Mouse (Mus musculus): ENCODE measurements around the gene Bub1b. TPM values are rescaled to one million over a fixed set of nuclear protein-coding genes. Genes with fewer than 3 reads are reported as not detected.
"Not testable (repeated sequence)": the region's sequence is repeated elsewhere in the genome, so short reads cannot be mapped to it uniquely, and the experiment has no call there.

The Bub1b gene
- polyA plus RNA-seq (2014; fragmentation: Nextera tagmentation; extraction: Ambion mirVana), result 11.8 and 15.6 TPM in 2 replicates

- no peak within 1 kb of the TSS for H3K27ac ChIP-seq
- no peaks in the 10 kb centered on the region for H3K9me3 ChIP-seq (ENCODE audit: control insufficient read depth, low read length)
- 6% methylated on average over 41 of the region's 41 CpGs for WGBS
- no peaks in the 10 kb centered on the region for H3K27me3 ChIP-seq (ENCODE audit: control insufficient read depth, insufficient read depth, low read length)
- ATAC-seq (ENCODE audit: low FRiP score), result peak; percentile 98
- peak within 1 kb of the TSS; percentile 48 for H3K4me3 ChIP-seq (replicated peaks; ENCODE audit: low read length)
- peak within 1 kb of the TSS; percentile 77 for H3K4me2 ChIP-seq (replicated peaks)
- H3K4me1 ChIP-seq (replicated peaks; ENCODE audit: control insufficient read depth, insufficient read depth, low read length), result 0 out of 2 replicates have a peak, but pooled peaks cover 3% of the 10 kb centered on the region
- peak within 1 kb of the TSS; percentile 50 for H3K9ac ChIP-seq
- peak; percentile 96 for DNase-seq (ENCODE audit: low spot score)
- no peaks in the 10 kb centered on the region for H3K36me3 ChIP-seq (replicated peaks; ENCODE audit: control insufficient read depth, insufficient read depth)
These were observed at the start of gene Bub1b for GRCm38 (mm10) chr2:118597673-118598568. Bub1b (plus strand) TSS chr2:118598211.

DNA sequence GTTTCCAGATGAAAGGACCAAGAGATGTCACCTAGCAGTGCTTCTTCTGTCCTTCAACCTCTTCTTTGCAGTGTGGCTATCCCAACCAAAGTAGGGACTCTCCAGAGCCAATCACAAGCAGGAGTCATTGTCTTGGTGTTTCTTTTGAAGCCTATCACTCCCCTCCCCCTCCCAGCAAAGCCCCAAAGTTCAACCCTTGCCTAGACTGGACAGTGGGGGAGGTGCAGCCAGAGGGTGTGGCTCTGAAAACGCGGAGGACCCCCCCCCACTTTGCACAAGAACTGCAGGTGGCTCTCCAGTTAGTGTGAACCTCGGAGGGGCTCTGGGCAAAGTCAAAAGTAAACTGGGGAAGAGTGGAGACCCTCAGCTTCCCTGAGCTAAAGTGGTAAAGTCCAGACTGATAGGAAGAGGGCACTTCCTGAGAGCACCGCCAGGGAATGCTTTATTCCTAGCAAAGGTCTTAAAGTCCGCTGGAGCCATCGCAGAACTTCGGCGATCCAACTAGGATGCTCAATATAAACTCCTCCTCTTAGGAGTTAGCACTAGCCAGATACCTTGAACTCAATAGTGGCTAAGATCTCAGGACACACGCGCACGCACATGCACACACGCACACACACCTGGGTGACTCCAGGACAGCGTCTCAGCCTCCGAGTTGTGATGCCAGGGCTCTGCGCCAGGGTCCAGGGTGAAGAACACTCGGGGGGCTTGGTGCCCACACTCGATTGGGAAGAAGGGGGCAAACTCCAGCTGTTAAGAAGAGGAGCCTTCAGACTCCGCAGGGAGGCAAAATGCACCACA lies 49.4 kb upstream of the Bub1b start:
- H3K4me3 ChIP-seq (replicated peaks; ENCODE audit: low read length), result peak overlapping the region; percentile 67
- H3K9ac ChIP-seq, result peak overlapping the region; percentile 69
- WGBS, result under 1% methylated on average over 18 of the region's 18 CpGs
- H3K9me3 ChIP-seq (ENCODE audit: control insufficient read depth, low read length), result no peaks in the 10 kb centered on the region
- H3K27me3 ChIP-seq (ENCODE audit: control insufficient read depth, insufficient read depth, low read length), result no peaks in the 10 kb centered on the region
- H3K4me1 ChIP-seq (replicated peaks; ENCODE audit: control insufficient read depth, insufficient read depth, low read length), result peaks cover 51% of the 10 kb centered on the region
- no peak overlapping the region for H3K27ac ChIP-seq
- no peak for ATAC-seq (ENCODE audit: low FRiP score)
- peak overlapping the region; percentile 74 for H3K4me2 ChIP-seq (replicated peaks)
- H3K36me3 ChIP-seq (replicated peaks; ENCODE audit: control insufficient read depth, insufficient read depth), result no peaks in the 10 kb centered on the region
- DNase-seq (ENCODE audit: low spot score), result no peak

DNA sequence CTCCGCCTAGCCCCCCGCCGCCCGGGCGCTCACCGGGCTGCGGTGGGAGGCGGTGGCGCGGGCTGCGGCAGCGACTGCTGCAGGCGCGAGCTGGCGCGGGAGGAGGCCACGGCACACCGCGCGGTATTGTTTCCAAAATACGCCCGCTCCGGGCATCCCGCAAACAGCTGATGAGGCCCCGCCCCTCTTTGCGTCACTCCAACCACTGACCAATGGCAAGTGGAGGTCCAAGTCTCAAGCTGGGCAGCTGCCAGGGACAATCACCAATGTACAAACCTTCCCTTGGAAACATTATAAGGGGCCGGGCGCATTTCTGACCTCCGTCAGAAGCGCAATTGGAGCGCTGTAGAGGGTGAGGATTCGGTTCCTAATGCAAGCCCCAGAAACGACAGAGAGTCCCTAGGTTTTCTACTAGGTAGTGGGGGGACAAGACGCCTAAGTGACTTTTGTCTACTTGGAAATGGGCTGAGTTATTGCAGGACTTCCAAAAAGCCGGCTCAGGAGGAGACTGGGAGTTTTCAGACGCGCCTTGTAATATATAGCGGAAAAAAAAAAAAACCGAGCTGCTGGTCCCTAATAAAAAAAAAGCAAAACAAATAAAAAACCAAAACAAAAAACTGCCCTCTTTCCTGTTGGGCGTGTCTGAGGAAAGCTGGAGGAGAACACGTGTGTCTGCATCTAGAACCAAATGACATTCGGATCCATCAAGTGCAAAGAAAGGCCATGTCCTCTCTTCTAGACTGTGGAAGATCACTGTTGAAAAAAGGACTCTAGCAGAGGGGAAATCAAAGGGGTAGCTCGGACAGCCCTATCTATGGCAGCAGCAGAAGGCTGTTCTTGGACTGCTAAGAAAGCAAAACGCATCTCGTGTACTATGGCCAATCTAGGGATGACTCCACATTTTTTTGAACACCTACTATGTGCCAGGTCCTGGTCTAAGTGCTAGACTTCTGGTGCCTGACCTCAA lies 48.2 kb upstream of the Bub1b start, which contains the start of gene Bmf:
Gene Bmf, minus strand, starts transcription at position 181 of the 967 bp plus-strand sequence.
- Histone ChIP-seq H3K27ac (0 out of 2 replicates have a peak within 1 kb of the TSS, but pooled peaks have one; percentile 7), H3K9me3 (ENCODE audit: control insufficient read depth, low read length) (no peaks in the 10 kb centered on the region), H3K4me1 (replicated peaks; ENCODE audit: control insufficient read depth, insufficient read depth, low read length) (peaks cover 39% of the 10 kb centered on the region), H3K27me3 (ENCODE audit: control insufficient read depth, insufficient read depth, low read length) (no peaks in the 10 kb centered on the region), H3K4me3 (replicated peaks; ENCODE audit: low read length) (peak within 1 kb of the TSS; percentile 67), H3K9ac (peak within 1 kb of the TSS; percentile 69), H3K36me3 (replicated peaks; ENCODE audit: control insufficient read depth, insufficient read depth) (no peaks in the 10 kb centered on the region), H3K4me2 (replicated peaks) (peak within 1 kb of the TSS; percentile 74)
- DNase-seq (ENCODE audit: low spot score) (peak; percentile 97), ATAC-seq (ENCODE audit: low FRiP score) (peak; percentile 94)
- WGBS, result under 1% methylated on average over 45 of the region's 45 CpGs

GRCm38 (mm10) chr2:118551606-118552005 lies 46.4 kb upstream of the Bub1b start:
- Histone ChIP-seq H3K4me3 (replicated peaks; ENCODE audit: low read length) (no peak overlapping the region), H3K9ac (no peak overlapping the region), H3K27me3 (ENCODE audit: control insufficient read depth, insufficient read depth, low read length) (no peaks in the 10 kb centered on the region), H3K4me2 (replicated peaks) (no peak overlapping the region), H3K9me3 (ENCODE audit: control insufficient read depth, low read length) (no peaks in the 10 kb centered on the region), H3K27ac (no peak overlapping the region), H3K4me1 (replicated peaks; ENCODE audit: control insufficient read depth, insufficient read depth, low read length) (peaks cover 23% of the 10 kb centered on the region), H3K36me3 (replicated peaks; ENCODE audit: control insufficient read depth, insufficient read depth) (no peaks in the 10 kb centered on the region)
- WGBS, result 35% methylated on average over 2 of the region's 2 CpGs
- no peak for DNase-seq (ENCODE audit: low spot score)
- ATAC-seq (ENCODE audit: low FRiP score), result no peak

- not testable (repeated sequence) for H3K4me1 ChIP-seq (replicated peaks; ENCODE audit: control insufficient read depth, insufficient read depth, low read length); H3K27me3 ChIP-seq (ENCODE audit: control insufficient read depth, insufficient read depth, low read length); H3K36me3 ChIP-seq (replicated peaks; ENCODE audit: control insufficient read depth, insufficient read depth); DNase-seq (ENCODE audit: low spot score); H3K9me3 ChIP-seq (ENCODE audit: control insufficient read depth, low read length)
- peak; percentile 50; the same call in 1 of the 2 replicates for ATAC-seq (ENCODE audit: low FRiP score)
- Histone ChIP-seq H3K4me3 (replicated peaks; ENCODE audit: low read length) (peak overlapping the region; percentile 40), H3K4me2 (replicated peaks) (peak overlapping the region; percentile 53), H3K27ac (peak overlapping the region; percentile 45; the same call in 1 of the 2 replicates), H3K9ac (peak overlapping the region; percentile 53)
- WGBS, result 73% methylated on average over 14 of the region's 17 CpGs
These were observed 43.5 kb upstream of the Bub1b start for GRCm38 (mm10) chr2:118554356-118554990.

GRCm38 (mm10) chr2:118558426-118558825 lies 39.6 kb upstream of the Bub1b start:
- Histone ChIP-seq H3K9me3 (ENCODE audit: control insufficient read depth, low read length) (no peaks in the 10 kb centered on the region), H3K27me3 (ENCODE audit: control insufficient read depth, insufficient read depth, low read length) (no peaks in the 10 kb centered on the region), H3K4me1 (replicated peaks; ENCODE audit: control insufficient read depth, insufficient read depth, low read length) (no peaks in the 10 kb centered on the region), H3K9ac (no peak overlapping the region), H3K36me3 (replicated peaks; ENCODE audit: control insufficient read depth, insufficient read depth) (no peaks in the 10 kb centered on the region), H3K27ac (no peak overlapping the region), H3K4me2 (replicated peaks) (no peak overlapping the region), H3K4me3 (replicated peaks; ENCODE audit: low read length) (no peak overlapping the region)
- ATAC-seq (ENCODE audit: low FRiP score), result no peak
- DNase-seq (ENCODE audit: low spot score), result no peak
- 91% methylated on average over 3 of the region's 3 CpGs for WGBS

DNA sequence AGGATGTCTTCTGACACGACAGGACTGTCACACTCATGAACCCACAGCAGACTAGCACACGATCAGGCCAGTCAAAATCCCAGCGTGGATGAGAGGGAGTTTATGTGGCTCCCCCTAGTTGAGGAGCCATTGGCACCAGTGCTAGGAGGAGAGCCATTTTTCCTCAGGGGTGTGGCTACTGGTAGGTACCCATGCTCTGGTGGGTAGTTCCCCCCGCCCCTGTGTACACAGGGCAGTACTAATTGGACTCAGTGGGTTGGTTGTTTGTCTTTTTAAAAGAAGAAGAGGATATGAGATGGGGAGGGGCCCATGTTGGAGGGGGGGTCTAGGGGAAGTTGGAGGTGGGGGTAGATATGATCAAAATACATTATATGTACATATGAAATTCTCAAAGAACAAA lies 36.0 kb upstream of the Bub1b start:
- Histone ChIP-seq H3K9me3 (ENCODE audit: control insufficient read depth, low read length) (no peaks in the 10 kb centered on the region), H3K4me1 (replicated peaks; ENCODE audit: control insufficient read depth, insufficient read depth, low read length) (no peaks in the 10 kb centered on the region), H3K36me3 (replicated peaks; ENCODE audit: control insufficient read depth, insufficient read depth) (no peaks in the 10 kb centered on the region), H3K4me2 (replicated peaks) (no peak overlapping the region), H3K27ac (no peak overlapping the region), H3K9ac (no peak overlapping the region), H3K27me3 (ENCODE audit: control insufficient read depth, insufficient read depth, low read length) (no peaks in the 10 kb centered on the region), H3K4me3 (replicated peaks; ENCODE audit: low read length) (no peak overlapping the region)
- ATAC-seq (ENCODE audit: low FRiP score) (no peak), DNase-seq (ENCODE audit: low spot score) (no peak)
- WGBS, result 83% methylated on average over 4 of the region's 4 CpGs

DNA sequence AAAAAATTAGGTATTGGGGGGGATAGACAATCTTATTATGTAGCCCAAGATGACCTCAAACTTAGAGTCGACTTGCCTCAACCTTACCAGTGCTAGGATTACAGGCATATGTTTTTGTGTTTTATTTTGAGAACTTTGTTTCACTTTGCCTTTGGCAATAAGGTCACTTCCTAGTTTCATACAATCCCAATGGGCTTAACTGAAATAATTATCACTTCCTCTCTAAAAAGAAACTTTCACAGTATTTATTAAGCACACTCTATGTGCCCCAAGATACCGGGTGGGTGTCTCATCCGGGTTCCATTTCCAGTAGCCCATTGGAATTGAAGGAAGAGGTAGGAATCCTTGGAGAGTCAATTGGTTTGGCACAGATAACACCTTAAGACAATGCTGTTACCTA lies 35.6 kb upstream of the Bub1b start:
- Histone ChIP-seq H3K4me3 (replicated peaks; ENCODE audit: low read length) (no peak overlapping the region), H3K36me3 (replicated peaks; ENCODE audit: control insufficient read depth, insufficient read depth) (no peaks in the 10 kb centered on the region), H3K4me2 (replicated peaks) (no peak overlapping the region), H3K9ac (no peak overlapping the region), H3K4me1 (replicated peaks; ENCODE audit: control insufficient read depth, insufficient read depth, low read length) (no peaks in the 10 kb centered on the region), H3K27ac (no peak overlapping the region), H3K9me3 (ENCODE audit: control insufficient read depth, low read length) (no peaks in the 10 kb centered on the region), H3K27me3 (ENCODE audit: control insufficient read depth, insufficient read depth, low read length) (no peaks in the 10 kb centered on the region)
- DNase-seq (ENCODE audit: low spot score) (no peak), ATAC-seq (ENCODE audit: low FRiP score) (no peak)
- WGBS, result 92% methylated on average over 3 of the region's 3 CpGs

Data from hindbrain, embryonic 14.5 days (tissue).